Mouse (Mus musculus): ENCODE results near the gene Fras1.

DNA sequence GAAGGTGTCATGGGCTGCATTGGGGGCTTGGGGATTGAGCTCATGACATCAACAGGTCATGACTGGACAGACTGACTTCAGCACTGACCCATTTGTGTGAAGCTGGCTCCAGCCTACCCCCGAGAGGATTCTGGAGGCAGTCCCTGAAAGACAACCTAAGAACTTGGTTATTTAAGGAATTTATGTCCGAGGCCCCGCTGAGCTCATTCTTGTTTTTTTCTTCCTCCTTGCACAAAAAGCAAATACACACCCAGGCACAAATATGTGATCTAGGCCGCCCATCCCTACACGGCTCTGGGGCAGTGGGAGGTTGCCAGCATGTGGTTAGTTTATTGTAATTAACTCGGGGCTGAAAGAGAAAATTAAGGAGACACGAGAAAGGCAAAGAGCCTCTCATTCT lies 428.4 kb downstream of the Fras1 start:
- TF ChIP-seq CTCF (IDR thresholded peaks at IDR 0.05; ENCODE audit: low read depth, low read length): no peak
- TF ChIP-seq POLR2A (IDR thresholded peaks at IDR 0.05; ENCODE audit: borderline replicate concordance, low read depth, low read length): no peak
